Mouse (Mus musculus) ES-E14 (cell line): ENCODE data around the gene Palb2.

ENCODE experiments used
- CHD2 ChIP-seq: IDR thresholded peaks from 2 replicates; pipeline ENCODE4 v1.6.1; 2014; ENCODE audit warnings: mild to moderate bottlenecking, low read depth, low read length, inconsistent platforms
- HCFC1 ChIP-seq: IDR thresholded peaks from 2 replicates; pipeline ENCODE4 v1.6.1; 2012; ENCODE audit warnings: low read length, inconsistent platforms, borderline replicate concordance; ENCODE audit not compliant: insufficient read depth
- MAFK ChIP-seq: IDR thresholded peaks from 2 replicates; pipeline ENCODE4 v1.6.1; 2014; ENCODE audit warnings: mild to moderate bottlenecking, low read depth, low read length, inconsistent platforms; ENCODE audit not compliant: insufficient read depth
- ZC3H11A ChIP-seq: IDR thresholded peaks from 2 replicates; pipeline ENCODE4 v1.6.1; 2012; ENCODE audit warnings: low read depth, mild to moderate bottlenecking, inconsistent platforms, low read length, borderline replicate concordance
- ZNF384 ChIP-seq: IDR thresholded peaks from 2 replicates; pipeline ENCODE4 v1.6.1; 2012; ENCODE audit warnings: low read depth, low read length, inconsistent platforms

- TF ChIP-seq CHD2 = no peak
- no peak for TF ChIP-seq MAFK
- no peak for TF ChIP-seq HCFC1
- no peak for TF ChIP-seq ZNF384
- TF ChIP-seq ZC3H11A = no peak
Measured at GRCm38 (mm10) chr7:122065656-122066055, 67.1 kb downstream of the Palb2 start.
